Mouse (Mus musculus): Measurements from ENCODE around the gene Krtap4-6.

DNA sequence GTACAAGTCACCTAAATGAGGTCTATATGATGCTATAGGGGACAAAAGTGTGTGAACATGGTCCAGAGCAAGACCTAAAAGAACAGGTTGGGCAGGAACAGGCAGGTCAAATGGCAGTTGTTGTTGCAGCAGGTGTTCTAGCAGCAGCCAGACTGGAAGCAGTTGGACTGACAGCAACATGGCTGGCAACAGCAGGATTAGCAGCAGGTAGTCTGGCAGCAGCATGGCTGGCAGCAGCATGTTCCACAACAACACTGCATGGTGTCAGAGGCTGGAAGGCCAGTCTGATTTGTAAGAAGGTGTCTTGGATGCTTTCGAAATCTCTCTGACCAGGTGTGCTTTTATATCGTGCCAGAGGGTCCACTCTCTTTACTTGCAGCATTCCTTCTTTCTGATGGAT, 17.7 kb upstream of the Krtap4-6 start:
- TF ChIP-seq CTCF (IDR thresholded peaks at IDR 0.05; ENCODE audit: low read depth, low read length) (no peak), POLR2A (IDR thresholded peaks at IDR 0.05; ENCODE audit: insufficient read depth, low read length) (no peak), EP300 (IDR thresholded peaks at IDR 0.05; ENCODE audit: insufficient read depth, low read depth, low read length) (no peak)

Data from ES-Bruce4 (cell line).